Mouse (Mus musculus) right cerebral cortex, adult 2 months (tissue): ENCODE data around the gene Exoc3l.
"Not testable (repeated sequence)": the region's sequence is repeated elsewhere in the genome, so short reads cannot be mapped to it uniquely, and the experiment has no call there.

Source experiments
- DNase-seq, 2 experiments: peaks; one replicate each; pipeline ENCODE4 v3.0.0; 2021 to 2022; ENCODE audit warnings: low spot score in 2 of 2

Gene Exoc3l

DNA sequence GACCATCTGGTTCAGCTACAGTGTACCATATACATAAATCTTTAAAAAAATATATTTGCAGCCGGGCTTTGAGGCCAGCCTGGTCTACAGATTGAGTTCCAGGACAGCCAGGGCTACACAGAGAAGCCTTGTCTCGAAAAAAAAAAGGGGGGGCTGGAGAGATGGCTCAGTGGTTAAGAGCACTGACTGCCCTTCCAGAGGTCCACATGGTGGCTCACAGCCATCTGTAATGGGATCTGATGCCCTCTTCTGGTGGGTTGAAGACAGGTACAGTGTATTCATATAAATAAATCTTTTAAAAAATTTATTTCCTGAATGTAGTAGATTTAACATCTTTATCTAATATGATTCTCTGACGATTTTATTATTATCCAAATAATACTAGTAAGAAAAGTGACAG is 4.1 kb downstream of the Exoc3l start:
- not testable (repeated sequence) for DNase-seq

DNA sequence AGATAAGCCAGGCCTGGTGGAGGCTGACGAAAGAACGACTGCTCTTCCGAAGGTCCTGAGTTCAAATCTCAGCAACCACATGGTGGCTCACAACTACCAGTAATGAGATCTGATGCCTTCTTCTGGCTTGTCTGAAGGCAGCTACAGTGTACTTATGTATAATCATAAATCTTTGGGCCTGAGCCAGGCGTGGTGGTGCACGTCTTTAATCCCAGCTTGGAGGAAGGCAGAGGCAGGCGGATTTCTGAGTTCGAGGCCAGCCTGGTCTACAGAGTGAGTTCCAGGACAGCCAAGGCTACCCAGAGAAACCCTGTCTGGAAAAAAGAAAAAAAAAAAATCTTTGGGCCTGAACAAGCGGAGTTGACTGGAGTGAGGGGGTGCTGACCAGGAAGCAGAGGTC is 4.5 kb downstream of the Exoc3l start:
- DNase-seq = not testable (repeated sequence)

- peak; percentile 74 to 81 for DNase-seq
Observed at GRCm38 (mm10) chr8:105290554-105291314, 5.2 kb downstream of the Exoc3l start.

GRCm38 (mm10) chr8:105289805-105290460 is 6.0 kb downstream of the Exoc3l start, which contains the start of gene 4931428F04Rik:
4931428F04Rik (minus strand) TSS chr8:105289864.
- peak in 1 of 2 experiments; percentile 56 for DNase-seq

- DNase-seq = peak; percentile 95 to 96
Observed at GRCm38 (mm10) chr8:105288958-105289732, 6.8 kb downstream of the Exoc3l start.

DNA sequence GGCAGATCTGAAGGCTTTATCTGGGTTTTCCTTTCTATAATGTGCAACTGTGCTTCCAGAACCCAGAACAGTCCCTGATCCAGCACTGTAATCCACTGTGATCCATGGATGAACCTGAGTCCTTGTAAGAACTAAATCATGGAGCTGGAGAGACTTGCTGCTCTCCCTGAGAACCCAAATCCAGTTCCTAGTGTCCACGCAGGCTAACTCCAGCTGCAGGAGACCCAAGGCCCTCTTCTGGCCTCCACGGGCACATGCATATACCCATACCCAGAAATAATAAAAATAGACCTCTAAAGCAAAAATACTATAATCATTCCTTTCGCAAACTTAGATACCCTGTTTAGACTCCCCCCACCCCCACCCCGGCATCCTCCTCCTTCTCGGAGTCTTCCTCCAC is 7.7 kb downstream of the Exoc3l start:
- DNase-seq = no peak

GRCm38 (mm10) chr8:105286907-105287306 is 9.0 kb downstream of the Exoc3l start:
- no peak for DNase-seq

GRCm38 (mm10) chr8:105285514-105285913 is 10.4 kb downstream of the Exoc3l start:
- DNase-seq = no peak

DNA sequence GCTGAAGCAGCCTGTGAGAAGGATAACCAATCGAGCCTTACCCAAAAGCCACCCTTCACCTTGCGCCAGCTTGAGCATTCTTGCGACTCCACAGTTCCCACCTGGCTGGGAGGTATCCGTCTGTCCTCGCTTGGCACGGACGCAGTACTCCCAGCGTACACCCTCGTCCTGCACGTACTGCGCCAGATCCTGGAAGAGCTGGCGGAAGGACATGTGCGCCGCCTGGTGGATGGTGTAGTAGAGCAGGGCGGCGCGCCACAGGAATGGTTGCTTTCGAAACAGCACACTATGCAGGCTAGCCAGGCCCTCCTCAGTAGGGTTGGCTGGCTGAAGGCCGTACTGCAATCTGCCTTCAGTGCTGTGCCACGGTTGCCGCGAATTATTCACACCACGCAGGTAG is 12.8 kb downstream of the Exoc3l start:
- DNase-seq = no peak

- no peak for DNase-seq
Observed at GRCm38 (mm10) chr8:105282239-105282638, 13.7 kb downstream of the Exoc3l start.

- no peak for DNase-seq
Observed at GRCm38 (mm10) chr8:105281821-105282220, 14.1 kb downstream of the Exoc3l start.

- no peak for DNase-seq
Observed at GRCm38 (mm10) chr8:105280567-105280966, 15.3 kb downstream of the Exoc3l start.

DNA sequence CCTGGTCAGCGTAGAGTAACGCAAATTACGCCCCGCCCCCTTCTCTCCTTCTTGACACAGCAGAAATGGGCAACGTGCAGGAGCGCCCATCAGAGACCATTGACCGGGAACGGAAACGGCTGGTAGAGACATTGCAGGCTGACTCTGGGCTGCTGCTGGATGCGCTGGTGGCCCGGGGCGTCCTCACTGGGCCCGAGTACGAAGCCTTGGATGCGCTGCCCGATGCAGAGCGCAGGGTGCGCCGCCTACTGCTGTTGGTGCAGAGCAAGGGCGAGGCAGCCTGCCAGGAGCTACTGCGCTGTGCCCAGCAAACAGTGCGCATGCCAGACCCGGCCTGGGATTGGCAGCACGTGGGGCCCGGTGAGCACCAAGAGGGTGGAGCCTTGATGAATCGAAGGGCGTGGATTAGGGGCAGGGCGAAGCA is 17.0 kb downstream of the Exoc3l start:
- DNase-seq = peak; percentile 81 to 87

- peak; percentile 48 to 64 for DNase-seq
Observed at GRCm38 (mm10) chr8:105276292-105277120, 19.4 kb downstream of the Exoc3l start.

- DNase-seq = no peak
Observed at GRCm38 (mm10) chr8:105275840-105276239, 20.1 kb downstream of the Exoc3l start, which contains the start of gene Nol3. Nol3 (plus strand) TSS chr8:105276140.

- DNase-seq = no peak
Observed at GRCm38 (mm10) chr8:105275387-105275786, 20.5 kb downstream of the Exoc3l start.

GRCm38 (mm10) chr8:105270916-105271186 is 25.1 kb downstream of the Exoc3l start:
- DNase-seq = no peak

DNA sequence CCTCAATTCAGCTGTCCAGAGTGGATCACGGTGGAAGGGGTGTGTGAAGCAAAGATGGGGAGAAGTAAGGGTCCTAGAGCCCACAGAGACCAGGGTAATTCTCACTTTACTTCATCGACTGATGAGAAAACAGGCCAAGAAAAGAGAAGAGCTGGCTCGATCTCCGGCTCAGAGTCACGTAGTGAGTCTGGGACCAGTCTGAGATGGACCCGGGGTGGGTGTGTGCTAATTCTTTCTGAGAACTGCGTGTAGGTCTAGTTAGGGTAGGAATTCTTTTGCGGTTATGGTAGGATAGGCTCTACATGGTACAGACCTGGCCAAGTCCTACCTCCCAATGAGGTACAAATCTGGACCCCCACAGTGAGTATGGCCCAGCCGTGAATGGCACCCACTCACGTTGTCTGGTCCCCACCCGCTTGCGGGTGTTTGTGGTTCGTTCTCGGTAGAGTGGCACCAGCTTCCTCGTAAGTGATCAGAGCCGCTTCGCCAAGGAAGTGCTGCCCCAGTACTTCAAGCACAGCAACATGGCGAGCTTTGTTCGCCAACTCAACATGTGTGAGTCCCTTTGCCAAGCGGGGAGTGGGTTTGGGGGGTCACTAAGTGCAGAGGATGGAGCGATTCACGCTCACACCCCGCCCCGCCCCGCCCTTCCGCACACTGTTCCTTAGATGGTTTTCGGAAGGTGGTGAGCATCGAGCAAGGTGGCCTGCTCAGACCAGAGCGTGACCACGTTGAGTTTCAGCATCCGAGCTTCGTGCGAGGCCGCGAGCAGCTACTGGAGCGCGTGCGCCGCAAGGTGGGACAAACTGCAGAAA is 25.6 kb downstream of the Exoc3l start:
- DNase-seq = no peak

DNA sequence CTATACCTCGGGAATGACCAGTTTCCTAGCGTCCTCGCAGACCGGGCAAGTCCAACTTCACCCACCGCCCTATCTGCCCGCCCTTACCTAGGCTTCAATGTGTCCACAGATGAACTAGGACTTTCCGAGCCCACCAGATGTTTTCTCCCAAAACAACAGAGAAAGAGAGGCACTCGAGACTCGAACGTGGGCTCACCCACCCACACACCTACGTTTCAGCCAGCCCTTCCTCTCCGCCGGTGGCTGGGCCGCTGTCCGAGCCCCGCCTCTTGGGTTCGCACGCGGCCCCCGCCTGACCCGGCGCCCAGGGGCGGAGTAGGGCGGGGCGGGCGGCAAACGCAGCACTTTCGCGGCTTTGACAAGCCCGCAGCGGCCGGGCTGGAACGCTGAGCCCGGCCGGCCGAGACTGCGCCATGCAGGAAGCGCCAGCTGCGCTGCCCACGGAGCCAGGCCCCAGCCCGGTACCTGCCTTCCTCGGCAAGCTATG is 26.4 kb downstream of the Exoc3l start, which contains the start of gene Hsf4:
Hsf4 (plus strand) TSS at position 341 of the 487 bp plus-strand sequence.
- DNase-seq = peak; percentile 55 to 59

GRCm38 (mm10) chr8:105269075-105269458 is 26.8 kb downstream of the Exoc3l start:
- DNase-seq = no peak
